8 mouse cellular contexts compared by ENCODE assay signal in the genomic region with DNA sequence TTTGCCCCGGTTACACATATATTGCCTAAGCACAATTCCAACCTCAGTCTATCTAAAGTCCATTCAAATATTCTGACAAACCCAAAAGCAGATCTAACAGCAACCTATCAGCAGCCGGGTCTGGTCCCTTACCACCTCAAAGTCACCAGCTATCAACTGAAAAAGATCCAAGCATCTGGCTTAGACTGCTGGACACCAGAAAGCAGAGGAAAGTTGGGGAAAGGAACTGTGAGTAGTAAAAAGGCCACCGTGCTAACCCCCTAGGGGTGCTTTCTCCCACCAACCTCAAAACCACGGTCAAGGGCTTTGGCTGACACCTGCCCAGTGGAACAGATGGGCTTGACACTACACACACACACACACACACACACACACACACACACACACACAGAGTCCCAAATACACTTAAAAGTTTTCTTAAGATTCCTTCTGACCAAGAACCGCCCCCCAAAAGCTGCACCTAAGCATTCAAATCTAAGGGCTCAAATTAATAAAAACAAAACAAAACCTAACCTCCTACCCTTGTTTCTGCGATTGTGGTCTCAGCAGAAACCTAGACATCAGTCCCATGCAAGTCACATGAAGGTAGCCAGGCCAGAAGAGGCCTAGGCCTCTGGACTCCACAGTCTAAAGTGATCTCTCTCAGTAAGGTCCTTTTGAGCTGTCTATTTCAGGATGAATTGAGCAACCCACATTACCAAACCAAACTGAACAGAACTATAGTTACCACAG. TPM values are rescaled to one million over a fixed set of nuclear protein-coding genes. Genes with fewer than 3 reads are reported as not detected.
DNase-seq lines count a peak whose midpoint lies in the region; ATAC-seq and TF ChIP-seq lines count a peak whose summit lies in the region.

No protein-coding gene starts in this region.

- no peaks in the 10 kb centered on the region for H3K27me3 ChIP-seq in lung, embryonic 14.5 days (ENCODE audit: insufficient read depth, low read length)
- H3K27me3 ChIP-seq in forebrain, embryonic 15.5 days, result no peaks in the 10 kb centered on the region
- H3K27me3 ChIP-seq in liver, embryonic 13.5 days, result no peaks in the 10 kb centered on the region
- H3K27me3 ChIP-seq in stomach, embryonic 14.5 days (ENCODE audit: control insufficient read depth, insufficient read depth, low read length), result no peaks in the 10 kb centered on the region
- no peaks in the 10 kb centered on the region for H3K27me3 ChIP-seq in cerebellum, adult 2 months (ENCODE audit: control insufficient read depth, insufficient read depth, low read length)

- no peaks in the 10 kb centered on the region for H3K36me3 ChIP-seq in lung, embryonic 14.5 days (ENCODE audit: insufficient read depth)
- H3K36me3 ChIP-seq in forebrain, embryonic 15.5 days, result no peaks in the 10 kb centered on the region
- H3K36me3 ChIP-seq in liver, embryonic 13.5 days, result peaks cover 13% of the 10 kb centered on the region
- peaks cover 3% of the 10 kb centered on the region; the same call in 1 of the 2 replicates for H3K36me3 ChIP-seq in stomach, embryonic 14.5 days (ENCODE audit: control insufficient read depth, insufficient read depth, low read length)

- peaks cover 38% of the 10 kb centered on the region for H3K4me1 ChIP-seq in lung, embryonic 14.5 days (ENCODE audit: insufficient read depth)
- peaks cover 41% of the 10 kb centered on the region for H3K4me1 ChIP-seq in forebrain, embryonic 15.5 days
- peaks cover 79% of the 10 kb centered on the region for H3K4me1 ChIP-seq in liver, embryonic 13.5 days (replicated peaks)
- H3K4me1 ChIP-seq in stomach, embryonic 14.5 days (ENCODE audit: control insufficient read depth, insufficient read depth, low read length), result peaks cover 41% of the 10 kb centered on the region
- H3K4me1 ChIP-seq in cerebellum, adult 2 months (ENCODE audit: control insufficient read depth, insufficient read depth, low read length), result peaks cover 3% of the 10 kb centered on the region; the same call in 1 of the 2 replicates

- H3K27ac ChIP-seq in lung, embryonic 14.5 days (ENCODE audit: low read depth), result peak overlapping the region; percentile 94
- H3K27ac ChIP-seq in forebrain, embryonic 15.5 days (replicated peaks), result no peak overlapping the region
- peak overlapping the region; percentile 95 for H3K27ac ChIP-seq in liver, embryonic 13.5 days
- peak overlapping the region; percentile 96; the same call in 1 of the 2 replicates for H3K27ac ChIP-seq in stomach, embryonic 14.5 days (ENCODE audit: low read length)
- no peak overlapping the region for H3K27ac ChIP-seq in cerebellum, adult 2 months (ENCODE audit: insufficient read depth, low read length)

- no peak for TF ChIP-seq POLR2A in cerebellum, adult 2 months (IDR thresholded peaks at IDR 0.05; ENCODE audit: borderline replicate concordance, insufficient read depth, low read length)

- ATAC-seq in lung, embryonic 14.5 days (ENCODE audit: insufficient read depth), result no peak
- ATAC-seq in forebrain, embryonic 15.5 days (replicated peaks), result no peak
- no peak; the same call in 1 of the 2 replicates for ATAC-seq in liver, embryonic 13.5 days (ENCODE audit: low read depth)
- no peak for ATAC-seq in stomach, embryonic 14.5 days (ENCODE audit: insufficient number of reproducible peaks, insufficient read depth, low FRiP score, low read depth)

- no peaks in the 10 kb centered on the region for H3K9me3 ChIP-seq in lung, embryonic 14.5 days (ENCODE audit: low read depth, low read length)
- H3K9me3 ChIP-seq in forebrain, embryonic 15.5 days, result no peaks in the 10 kb centered on the region
- no peaks in the 10 kb centered on the region for H3K9me3 ChIP-seq in liver, embryonic 13.5 days (replicated peaks)
- no peaks in the 10 kb centered on the region for H3K9me3 ChIP-seq in stomach, embryonic 14.5 days (ENCODE audit: control insufficient read depth, low read depth, low read length)

- no peak for DNase-seq in lung, embryonic 14.5 days
- DNase-seq in lung, adult 18-20 months, result no peak
- no peak for DNase-seq in liver, embryonic 13.5 days
- DNase-seq in urinary bladder, adult 18-20 months (ENCODE audit: low spot score in 2 of 2), result no peak
- DNase-seq in cerebellum, adult 2 months, result no peak
- no peak for DNase-seq in B cell, adult 2 months

- TF ChIP-seq CTCF in lung, embryonic 14.5 days (IDR thresholded peaks at IDR 0.05; ENCODE audit: low read depth), result no peak
- no peak for TF ChIP-seq CTCF in cerebellum, adult 2 months (IDR thresholded peaks at IDR 0.05; ENCODE audit: borderline replicate concordance, insufficient read depth, low read depth, low read length)

- WGBS in lung, embryonic 14.5 days, result 60% methylated on average over 6 of the region's 6 CpGs
- 85% methylated on average over 6 of the region's 6 CpGs for WGBS in forebrain, embryonic 15.5 days
- WGBS in liver, embryonic 13.5 days (ENCODE audit: insufficient replicate concordance), result 29% methylated on average over 6 of the region's 6 CpGs
- WGBS in stomach, embryonic 14.5 days, result 73% methylated on average over 6 of the region's 6 CpGs
- WGBS in cerebellum, adult 2 months, result 63% methylated on average over 6 of the region's 6 CpGs

- H3K9ac ChIP-seq in lung, embryonic 14.5 days, result peak overlapping the region; percentile 90
- no peak overlapping the region for H3K9ac ChIP-seq in forebrain, embryonic 15.5 days (replicated peaks)
- peak overlapping the region; percentile 97 for H3K9ac ChIP-seq in liver, embryonic 13.5 days
- 0 out of 2 replicates have a peak overlapping the region, but pooled peaks have one; percentile 93 for H3K9ac ChIP-seq in stomach, embryonic 14.5 days (replicated peaks; ENCODE audit: low read depth, low read length)

- H3K4me3 ChIP-seq in lung, embryonic 14.5 days (ENCODE audit: low read depth, low read length), result peak overlapping the region; percentile 77
- no peak overlapping the region for H3K4me3 ChIP-seq in forebrain, embryonic 15.5 days
- peak overlapping the region; percentile 91 for H3K4me3 ChIP-seq in liver, embryonic 13.5 days (replicated peaks)
- H3K4me3 ChIP-seq in stomach, embryonic 14.5 days (ENCODE audit: low read depth, low read length), result peak overlapping the region; percentile 87
- H3K4me3 ChIP-seq in cerebellum, adult 2 months (replicated peaks; ENCODE audit: insufficient read depth, low read depth, low read length), result no peak overlapping the region

- peak overlapping the region; percentile 97 for H3K4me2 ChIP-seq in lung, embryonic 14.5 days
- 0 out of 2 replicates have a peak overlapping the region, but pooled peaks have one; percentile 73 for H3K4me2 ChIP-seq in forebrain, embryonic 15.5 days (replicated peaks)
- H3K4me2 ChIP-seq in liver, embryonic 13.5 days, result peak overlapping the region; percentile 84
- peak overlapping the region; percentile 90 for H3K4me2 ChIP-seq in stomach, embryonic 14.5 days (replicated peaks; ENCODE audit: low read depth, low read length)

RNA-seq across cellular contexts. Expression of a gene that starts 2.6 kb away (rescaled TPM):
- polyA plus RNA-seq in lung, embryonic 14.5 days (2014; fragmentation: Nextera tagmentation; extraction: Ambion mirVana), result 64.4 and 66.5 TPM in 2 replicates
- polyA plus RNA-seq in forebrain, embryonic 15.5 days (2015; fragmentation: Nextera tagmentation; extraction: Ambion mirVana), result 7.0 and 7.3 TPM in 2 replicates
- 29.9 and 33.8 TPM in 2 replicates for polyA plus RNA-seq in liver, embryonic 13.5 days (2015; fragmentation: Nextera tagmentation; extraction: Ambion mirVana)
- polyA plus RNA-seq in stomach, embryonic 14.5 days (2014; fragmentation: Nextera tagmentation; extraction: Ambion mirVana), result 53.4 and 55.6 TPM in 2 replicates
- 3.2 and 3.5 TPM in 2 replicates for polyA plus RNA-seq in cerebellum, adult 2 months (2012; rRNA removed)

Comparison
In these comparisons a context has a peak if more than half of its experiments do, and no peak if none do; other contexts are left out.
1. H3K27ac ChIP-seq: peak in lung, embryonic 14.5 days (single experiment), liver, embryonic 13.5 days (single experiment) and stomach, embryonic 14.5 days (single experiment); none in forebrain, embryonic 15.5 days (single experiment) and cerebellum, adult 2 months (single experiment).
2. H3K4me3 ChIP-seq: peak in lung, embryonic 14.5 days (single experiment), liver, embryonic 13.5 days (single experiment) and stomach, embryonic 14.5 days (single experiment); none in forebrain, embryonic 15.5 days (single experiment) and cerebellum, adult 2 months (single experiment).
3. Peak in every context shown above with its lines, with median percentiles within 50 percentile points of each other: H3K4me2 ChIP-seq.